Mouse (Mus musculus): ENCODE measurements around the gene Gatb. TPM values are rescaled to one million over a fixed set of nuclear protein-coding genes. Genes with fewer than 3 reads are reported as not detected.

The Gatb gene
- polyA plus RNA-seq, 1 experiment: 2.1 TPM

DNA sequence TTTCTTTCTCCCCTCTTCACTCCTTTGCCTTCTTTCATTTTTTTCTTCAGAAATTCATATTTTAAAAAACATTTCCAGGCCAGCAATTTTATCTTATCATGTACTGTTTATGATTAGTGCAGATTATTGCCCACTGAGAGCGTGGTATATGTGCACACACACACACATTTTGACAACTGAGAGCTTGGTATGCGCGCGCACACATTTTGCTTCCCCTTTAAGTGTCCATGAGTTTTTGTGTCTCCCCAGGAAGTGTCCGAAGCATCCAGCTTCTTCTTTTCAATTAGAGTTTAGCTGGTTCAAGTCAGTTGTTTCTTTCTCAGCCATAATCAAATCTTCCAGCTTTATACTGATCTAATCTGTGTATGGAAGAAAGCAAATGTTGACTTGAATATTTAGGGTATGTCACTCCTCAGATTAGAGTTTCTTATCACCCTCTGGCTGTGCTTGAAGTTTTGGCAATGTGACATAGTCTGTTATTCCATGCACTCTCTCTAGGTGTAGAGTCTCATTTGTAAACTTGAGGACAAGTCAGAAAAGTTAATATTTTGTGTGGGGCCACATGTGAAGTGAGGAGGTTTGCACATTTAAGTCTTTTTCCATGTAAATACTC is 18.8 kb downstream of the Gatb start:
- no peaks in the 10 kb centered on the region for H3K4me1 ChIP-seq (ENCODE audit: control insufficient read depth, insufficient read depth, insufficient read length, low read length)
- TF ChIP-seq POLR2A (IDR thresholded peaks at IDR 0.05; ENCODE audit: low read depth, low read length): no peak
- TF ChIP-seq CTCF (IDR thresholded peaks at IDR 0.05; ENCODE audit: extremely low read depth, insufficient read length, insufficient replicate concordance, low read depth, low read length): no peak
- H3K27me3 ChIP-seq (ENCODE audit: control insufficient read depth, insufficient read depth, low read length): no peaks in the 10 kb centered on the region; the same call in 1 of the 2 replicates
- no peak overlapping the region for H3K27ac ChIP-seq (ENCODE audit: insufficient read depth, low read depth, low read length)
- no peaks in the 10 kb centered on the region for H3K36me3 ChIP-seq (ENCODE audit: control insufficient read depth, insufficient read depth, low read length)
- no peak overlapping the region for H3K4me3 ChIP-seq (ENCODE audit: low read depth, low read length)
- 83% methylated on average over 5 of the region's 5 CpGs for WGBS

DNA sequence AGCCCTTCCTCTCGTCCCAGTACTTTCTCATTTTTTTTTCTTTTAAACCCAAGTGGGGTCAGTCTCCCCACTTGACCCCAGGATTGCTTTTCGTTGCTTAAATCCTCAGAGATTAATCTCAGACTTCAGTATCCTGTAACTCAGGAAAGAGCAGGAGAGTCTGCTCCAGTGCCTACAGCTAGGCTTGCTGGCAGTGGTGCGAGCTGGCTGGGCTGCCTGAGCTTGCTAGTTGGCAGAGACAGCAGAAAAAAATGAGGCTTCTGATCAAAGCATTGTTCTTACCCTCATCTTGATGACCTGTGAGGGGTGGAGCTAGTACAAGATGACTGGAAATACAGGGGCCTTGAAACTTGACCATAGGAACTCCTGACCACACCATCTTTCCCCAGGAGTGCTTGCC is 20.5 kb downstream of the Gatb start:
- Histone ChIP-seq H3K27ac (ENCODE audit: insufficient read depth, low read depth, low read length) (no peak overlapping the region), H3K4me3 (ENCODE audit: low read depth, low read length) (no peak overlapping the region), H3K27me3 (ENCODE audit: control insufficient read depth, insufficient read depth, low read length) (no peaks in the 10 kb centered on the region; the same call in 1 of the 2 replicates), H3K36me3 (ENCODE audit: control insufficient read depth, insufficient read depth, low read length) (no peaks in the 10 kb centered on the region), H3K4me1 (ENCODE audit: control insufficient read depth, insufficient read depth, insufficient read length, low read length) (no peaks in the 10 kb centered on the region)
- no peak for TF ChIP-seq POLR2A (IDR thresholded peaks at IDR 0.05; ENCODE audit: low read depth, low read length)
- TF ChIP-seq CTCF (IDR thresholded peaks at IDR 0.05; ENCODE audit: extremely low read depth, insufficient read length, insufficient replicate concordance, low read depth, low read length): no peak
- WGBS: 79% methylated on average over 3 of the region's 3 CpGs

DNA sequence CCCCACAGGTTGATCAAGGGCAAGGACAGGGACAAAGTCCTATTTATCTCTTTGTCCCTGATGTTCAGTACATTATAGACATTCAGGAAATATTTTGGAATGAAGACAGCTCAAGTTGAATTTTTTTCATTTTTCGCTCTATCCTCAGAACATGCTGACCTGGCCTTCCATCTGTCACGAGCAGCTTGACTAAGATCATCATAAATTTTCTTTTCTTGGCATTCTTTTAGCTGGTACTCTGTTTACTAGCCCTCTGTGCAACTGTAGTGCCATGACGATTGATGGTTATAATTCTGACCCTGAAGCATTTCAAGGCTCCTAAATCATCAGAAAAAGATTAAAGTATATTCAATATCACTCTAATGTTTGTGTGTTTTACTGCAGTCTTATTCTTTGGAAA is 25.6 kb downstream of the Gatb start:
- TF ChIP-seq POLR2A (IDR thresholded peaks at IDR 0.05; ENCODE audit: low read depth, low read length): no peak
- TF ChIP-seq CTCF (IDR thresholded peaks at IDR 0.05; ENCODE audit: extremely low read depth, insufficient read length, insufficient replicate concordance, low read depth, low read length): no peak
- H3K27me3 ChIP-seq (ENCODE audit: control insufficient read depth, insufficient read depth, low read length): no peaks in the 10 kb centered on the region
- no peaks in the 10 kb centered on the region for H3K36me3 ChIP-seq (ENCODE audit: control insufficient read depth, insufficient read depth, low read length)
- H3K4me3 ChIP-seq (ENCODE audit: low read depth, low read length): no peak overlapping the region
- H3K27ac ChIP-seq (ENCODE audit: insufficient read depth, low read depth, low read length): no peak overlapping the region
- WGBS: 85% methylated on average over 3 of the region's 3 CpGs
- no peaks in the 10 kb centered on the region for H3K4me1 ChIP-seq (ENCODE audit: control insufficient read depth, insufficient read depth, insufficient read length, low read length)

DNA sequence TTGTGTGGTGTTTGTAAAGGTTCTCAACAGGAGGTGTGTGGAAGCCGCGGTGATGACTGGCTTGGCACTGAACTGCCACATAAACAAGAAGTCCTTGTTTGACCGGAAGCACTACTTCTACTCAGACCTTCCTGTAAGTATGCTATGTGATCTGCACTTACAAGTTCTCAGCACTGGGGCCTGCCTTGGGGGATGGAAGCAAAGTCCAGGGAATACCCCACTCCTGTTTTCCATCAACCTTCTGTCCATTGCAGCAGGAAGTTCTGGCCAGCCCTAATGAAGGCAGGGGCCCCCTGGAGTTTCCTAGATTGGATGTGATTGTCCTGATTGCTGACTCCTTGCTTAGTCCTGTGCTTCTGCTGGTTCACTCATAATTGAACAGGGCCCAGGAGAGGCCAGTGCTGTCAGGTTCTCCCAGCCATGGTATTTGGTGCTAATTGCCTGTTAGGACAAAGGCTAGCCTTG is 28.0 kb downstream of the Gatb start:
- H3K36me3 ChIP-seq (ENCODE audit: control insufficient read depth, insufficient read depth, low read length): no peaks in the 10 kb centered on the region
- H3K27ac ChIP-seq (ENCODE audit: insufficient read depth, low read depth, low read length): no peak overlapping the region
- no peaks in the 10 kb centered on the region for H3K27me3 ChIP-seq (ENCODE audit: control insufficient read depth, insufficient read depth, low read length)
- no peaks in the 10 kb centered on the region for H3K4me1 ChIP-seq (ENCODE audit: control insufficient read depth, insufficient read depth, insufficient read length, low read length)
- no peak overlapping the region for H3K4me3 ChIP-seq (ENCODE audit: low read depth, low read length)
- WGBS: 56% methylated on average over 3 of the region's 3 CpGs
- TF ChIP-seq CTCF (IDR thresholded peaks at IDR 0.05; ENCODE audit: extremely low read depth, insufficient read length, insufficient replicate concordance, low read depth, low read length): no peak
- no peak for TF ChIP-seq POLR2A (IDR thresholded peaks at IDR 0.05; ENCODE audit: low read depth, low read length)

DNA sequence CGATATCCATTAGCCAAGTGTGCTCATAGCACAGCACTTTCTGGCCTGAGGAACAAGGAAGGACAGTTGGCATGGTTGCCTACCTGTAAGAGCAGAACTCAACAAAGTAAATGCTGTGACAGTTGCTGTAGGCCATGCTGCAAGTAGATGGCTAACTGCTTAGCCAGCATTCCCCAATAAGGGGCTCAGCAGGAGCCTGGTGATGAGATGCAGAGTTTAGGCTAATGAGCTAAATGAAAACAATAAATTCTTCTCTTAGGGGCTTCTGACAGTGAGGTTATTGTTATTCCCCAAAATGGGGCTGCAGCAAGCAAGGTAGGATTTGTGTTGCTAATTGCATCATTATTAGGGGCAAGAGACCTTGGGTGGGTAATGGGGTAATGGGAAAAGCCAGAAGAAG is 29.9 kb downstream of the Gatb start:
- Histone ChIP-seq H3K27ac (ENCODE audit: insufficient read depth, low read depth, low read length) (no peak overlapping the region), H3K27me3 (ENCODE audit: control insufficient read depth, insufficient read depth, low read length) (no peaks in the 10 kb centered on the region), H3K36me3 (ENCODE audit: control insufficient read depth, insufficient read depth, low read length) (no peaks in the 10 kb centered on the region; the same call in 1 of the 2 replicates), H3K4me1 (ENCODE audit: control insufficient read depth, insufficient read depth, insufficient read length, low read length) (no peaks in the 10 kb centered on the region), H3K4me3 (ENCODE audit: low read depth, low read length) (no peak overlapping the region)
- 92% methylated on average over 1 of the region's 1 CpGs for WGBS
- TF ChIP-seq CTCF (IDR thresholded peaks at IDR 0.05; ENCODE audit: extremely low read depth, insufficient read length, insufficient replicate concordance, low read depth, low read length) (no peak), POLR2A (IDR thresholded peaks at IDR 0.05; ENCODE audit: low read depth, low read length) (no peak)

DNA sequence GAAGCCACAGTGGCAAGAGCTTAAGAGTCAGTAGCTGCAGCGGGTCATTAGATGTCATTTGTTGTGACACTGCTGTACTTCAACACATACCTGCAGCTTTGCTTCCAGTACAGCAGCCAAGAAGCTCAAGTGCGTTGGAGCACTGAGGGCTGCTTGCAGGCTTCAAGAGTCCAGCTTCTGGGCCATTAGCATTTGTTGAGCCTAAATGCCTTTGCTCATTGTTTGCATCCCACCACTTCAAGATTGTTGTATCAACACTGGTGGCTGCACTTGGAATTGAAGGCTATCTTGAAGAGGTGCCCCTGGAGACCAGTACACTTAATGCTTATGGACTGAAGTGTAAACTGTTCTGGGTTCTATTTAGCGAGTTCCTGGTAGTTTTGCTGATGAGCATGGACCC is 33.0 kb downstream of the Gatb start:
- peaks cover 2% of the 10 kb centered on the region for H3K36me3 ChIP-seq (ENCODE audit: control insufficient read depth, insufficient read depth, low read length)
- no peak for TF ChIP-seq POLR2A (IDR thresholded peaks at IDR 0.05; ENCODE audit: low read depth, low read length)
- TF ChIP-seq CTCF (IDR thresholded peaks at IDR 0.05; ENCODE audit: extremely low read depth, insufficient read length, insufficient replicate concordance, low read depth, low read length): no peak
- no peaks in the 10 kb centered on the region for H3K27me3 ChIP-seq (ENCODE audit: control insufficient read depth, insufficient read depth, low read length)
- H3K4me3 ChIP-seq (ENCODE audit: low read depth, low read length): no peak overlapping the region
- H3K4me1 ChIP-seq (ENCODE audit: control insufficient read depth, insufficient read depth, insufficient read length, low read length): no peaks in the 10 kb centered on the region
- 96% methylated on average over 3 of the region's 3 CpGs for WGBS
- no peak overlapping the region for H3K27ac ChIP-seq (ENCODE audit: insufficient read depth, low read depth, low read length)

DNA sequence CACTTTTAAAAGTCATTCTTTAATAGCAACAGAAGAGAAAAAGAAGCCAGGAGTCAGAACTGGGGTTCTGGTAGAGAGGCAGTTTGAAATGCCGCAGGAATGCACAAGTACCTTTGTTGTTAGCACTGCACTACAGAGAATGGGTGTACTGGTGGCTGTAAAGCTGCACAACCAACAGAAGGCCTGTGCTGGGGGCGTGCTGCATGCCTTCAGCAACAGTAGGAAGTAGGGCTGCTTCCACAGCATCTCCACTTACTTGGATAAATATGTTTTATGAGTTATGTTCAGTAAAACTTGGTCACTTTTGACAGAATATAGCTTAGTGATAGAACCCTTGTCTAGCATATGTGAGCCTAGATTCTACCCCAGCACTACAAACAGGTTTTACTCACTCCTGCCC is 33.8 kb downstream of the Gatb start:
- peaks cover 2% of the 10 kb centered on the region for H3K36me3 ChIP-seq (ENCODE audit: control insufficient read depth, insufficient read depth, low read length)
- H3K27me3 ChIP-seq (ENCODE audit: control insufficient read depth, insufficient read depth, low read length): no peaks in the 10 kb centered on the region
- no peak overlapping the region for H3K27ac ChIP-seq (ENCODE audit: insufficient read depth, low read depth, low read length)
- TF ChIP-seq POLR2A (IDR thresholded peaks at IDR 0.05; ENCODE audit: low read depth, low read length) (no peak), CTCF (IDR thresholded peaks at IDR 0.05; ENCODE audit: extremely low read depth, insufficient read length, insufficient replicate concordance, low read depth, low read length) (no peak)
- H3K4me1 ChIP-seq (ENCODE audit: control insufficient read depth, insufficient read depth, insufficient read length, low read length): no peaks in the 10 kb centered on the region
- H3K4me3 ChIP-seq (ENCODE audit: low read depth, low read length): no peak overlapping the region
- 98% methylated on average over 2 of the region's 2 CpGs for WGBS
